Comparison of ENCODE assay signal across 8 mouse cellular contexts in the genomic region with DNA sequence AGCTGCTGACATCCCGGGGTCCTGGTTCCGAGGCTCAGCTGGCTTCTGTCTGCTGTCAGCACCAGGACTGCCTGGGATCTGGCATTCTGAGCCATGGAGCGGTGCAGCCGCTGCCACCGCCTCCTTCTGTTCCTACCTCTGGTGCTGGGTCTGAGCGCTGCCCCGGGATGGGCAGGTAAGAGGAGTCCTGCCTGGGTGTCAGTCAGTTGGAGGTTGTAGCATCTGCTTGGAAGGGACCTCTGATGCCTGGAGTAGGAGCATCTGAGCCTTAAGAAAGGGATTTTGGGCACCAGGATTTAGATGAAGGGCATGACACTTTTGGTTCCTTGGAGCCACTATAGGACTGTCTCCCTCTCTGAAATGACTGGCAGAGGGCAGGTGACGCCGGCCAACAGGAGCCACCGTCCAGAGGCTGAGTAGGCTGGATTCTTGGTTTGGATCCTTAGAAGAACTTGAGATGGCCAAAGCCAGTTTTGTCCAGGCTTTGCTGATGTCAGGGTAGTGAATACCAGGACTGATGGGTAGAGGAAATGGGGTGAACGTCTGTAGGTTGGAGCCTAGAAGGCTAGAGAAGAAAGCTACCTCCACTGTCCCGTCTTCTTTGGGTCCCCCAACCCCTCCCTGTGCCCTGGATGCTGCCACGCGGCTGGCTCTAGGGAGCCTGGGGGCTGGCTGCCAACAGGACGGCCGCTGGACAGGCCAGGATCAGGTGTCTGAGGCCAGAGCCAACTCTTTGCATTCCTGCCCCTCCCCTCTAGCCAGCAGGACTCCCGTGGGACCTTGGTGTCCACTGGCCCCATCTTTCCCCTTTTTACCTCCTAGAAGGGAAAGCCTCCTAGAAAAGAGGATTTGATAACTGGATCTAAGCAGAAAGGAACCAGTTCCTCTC. TPM values are rescaled to one million over a fixed set of nuclear protein-coding genes. Genes with fewer than 3 reads are reported as not detected.
A peak's percentile ranks its signal among the peaks of the same experiment; 100 is the strongest.
DNase-seq lines count a peak whose midpoint lies in the region; ATAC-seq and TF ChIP-seq lines count a peak whose summit lies in the region.

No protein-coding gene starts in this region.

- H3K36me3 ChIP-seq in embryonic facial prominence, embryonic 10.5 days (replicated peaks), result peaks cover 38% of the 10 kb centered on the region
- H3K36me3 ChIP-seq in heart, embryonic 13.5 days, result peaks cover 32% of the 10 kb centered on the region
- peaks cover 32% of the 10 kb centered on the region for H3K36me3 ChIP-seq in limb, embryonic 14.5 days (ENCODE audit: control insufficient read depth, insufficient read depth, low read length)

- H3K27ac ChIP-seq in embryonic facial prominence, embryonic 10.5 days (replicated peaks), result peak overlapping the region; percentile 32; the same call in 1 of the 2 replicates
- no peak overlapping the region for H3K27ac ChIP-seq in heart, embryonic 13.5 days (replicated peaks)
- peak overlapping the region; percentile 63 for H3K27ac ChIP-seq in limb, embryonic 14.5 days (replicated peaks; ENCODE audit: low read depth, low read length)

- H3K9me3 ChIP-seq in embryonic facial prominence, embryonic 10.5 days, result no peaks in the 10 kb centered on the region
- H3K9me3 ChIP-seq in heart, embryonic 13.5 days, result no peaks in the 10 kb centered on the region
- no peaks in the 10 kb centered on the region for H3K9me3 ChIP-seq in limb, embryonic 14.5 days (ENCODE audit: control insufficient read depth, low read length)

- peaks cover 47% of the 10 kb centered on the region for H3K27me3 ChIP-seq in embryonic facial prominence, embryonic 10.5 days (replicated peaks; ENCODE audit: low read depth, poor library complexity, severe bottlenecking)
- peaks cover 72% of the 10 kb centered on the region for H3K27me3 ChIP-seq in heart, embryonic 13.5 days (replicated peaks)
- H3K27me3 ChIP-seq in limb, embryonic 14.5 days (ENCODE audit: control insufficient read depth, insufficient read depth, low read length), result no peaks in the 10 kb centered on the region

- DNase-seq in embryo, embryonic 11 days, result peak; percentile 46
- DNase-seq in embryo, embryonic 10 days (ENCODE audit: low spot score), result no peak
- DNase-seq in 3134 (ENCODE audit: extremely low read depth, insufficient read length, low spot score), result peak; percentile 74
- DNase-seq in embryonic facial prominence, embryonic 10.5 days (ENCODE audit: low spot score), result peak; percentile 43
- DNase-seq in limb, embryonic 14.5 days (ENCODE audit: low spot score), result no peak
- no peak for DNase-seq in natural killer cell, adult 2 months (ENCODE audit: low spot score in 2 of 2)
- DNase-seq in right cerebral cortex, postnatal 36 days (ENCODE audit: low spot score in 2 of 2), result no peak

- TF ChIP-seq POLR2A in limb, embryonic 14.5 days (IDR thresholded peaks at IDR 0.05; ENCODE audit: borderline replicate concordance, extremely low read depth, insufficient read depth, insufficient read length), result 0 out of 2 replicates have a peak, but pooled peaks have one; percentile 44

- H3K4me1 ChIP-seq in embryonic facial prominence, embryonic 10.5 days, result peaks cover 44% of the 10 kb centered on the region
- peaks cover 32% of the 10 kb centered on the region for H3K4me1 ChIP-seq in heart, embryonic 13.5 days
- peaks cover 16% of the 10 kb centered on the region for H3K4me1 ChIP-seq in limb, embryonic 14.5 days (ENCODE audit: control insufficient read depth, insufficient read depth, low read length)

- 29% methylated on average over 17 of the region's 17 CpGs for WGBS in embryonic facial prominence, embryonic 10.5 days
- WGBS in heart, embryonic 13.5 days, result 27% methylated on average over 17 of the region's 17 CpGs
- 24% methylated on average over 17 of the region's 17 CpGs for WGBS in limb, embryonic 14.5 days

- H3K9ac ChIP-seq in heart, embryonic 13.5 days, result peak overlapping the region; percentile 68
- peak overlapping the region; percentile 56 for H3K9ac ChIP-seq in limb, embryonic 14.5 days (ENCODE audit: low read depth, low read length, severe bottlenecking)

- peak overlapping the region; percentile 64 for H3K4me2 ChIP-seq in heart, embryonic 13.5 days
- peak overlapping the region; percentile 47 for H3K4me2 ChIP-seq in limb, embryonic 14.5 days (replicated peaks; ENCODE audit: low read depth, low read length, severe bottlenecking)

- ATAC-seq in heart, embryonic 13.5 days (ENCODE audit: extremely low read depth, insufficient number of reproducible peaks, low FRiP score, low TSS enrichment), result no peak
- ATAC-seq in limb, embryonic 14.5 days (ENCODE audit: low FRiP score, low read depth), result 0 out of 2 replicates have a peak, but pooled peaks have one; percentile 1

- peak overlapping the region; percentile 46 for H3K4me3 ChIP-seq in embryonic facial prominence, embryonic 10.5 days
- H3K4me3 ChIP-seq in heart, embryonic 13.5 days, result peak overlapping the region; percentile 36
- H3K4me3 ChIP-seq in limb, embryonic 14.5 days (replicated peaks; ENCODE audit: low read length), result peak overlapping the region; percentile 41

RNA-seq across cellular contexts. Expression of gene Col11a2, which starts 0.6 kb away (rescaled TPM):
- 1.0 and 1.2 TPM in 2 replicates for polyA plus RNA-seq in embryonic facial prominence, embryonic 10.5 days (2016; fragmentation: Nextera tagmentation; extraction: Ambion mirVana)
- 0.34 and 0.64 TPM in 2 replicates for polyA plus RNA-seq in heart, embryonic 13.5 days (2015; fragmentation: Nextera tagmentation; extraction: Ambion mirVana)
- 201 and 242 TPM in 2 replicates for polyA plus RNA-seq in limb, embryonic 14.5 days (2012; rRNA removed)
- polyA plus RNA-seq in limb, embryonic 14.5 days (2014; fragmentation: Nextera tagmentation; extraction: Ambion mirVana), result 71.6 and 72.1 TPM in 2 replicates

RNA-seq across cellular contexts. Expression of gene Rxrb, which starts 8.2 kb away (rescaled TPM):
- polyA plus RNA-seq in embryonic facial prominence, embryonic 10.5 days (2016; fragmentation: Nextera tagmentation; extraction: Ambion mirVana), result 44.7 and 47.9 TPM in 2 replicates
- 28.5 and 32.4 TPM in 2 replicates for polyA plus RNA-seq in heart, embryonic 13.5 days (2015; fragmentation: Nextera tagmentation; extraction: Ambion mirVana)
- polyA plus RNA-seq in limb, embryonic 14.5 days (2012; rRNA removed), result 83.2 and 98.9 TPM in 2 replicates
- 29.2 and 33.6 TPM in 2 replicates for polyA plus RNA-seq in limb, embryonic 14.5 days (2014; fragmentation: Nextera tagmentation; extraction: Ambion mirVana)

RNA-seq across cellular contexts. Expression of gene Slc39a7, which starts 8.3 kb away (rescaled TPM):
- polyA plus RNA-seq in embryonic facial prominence, embryonic 10.5 days (2016; fragmentation: Nextera tagmentation; extraction: Ambion mirVana), result 167 and 177 TPM in 2 replicates
- 128 and 130 TPM in 2 replicates for polyA plus RNA-seq in heart, embryonic 13.5 days (2015; fragmentation: Nextera tagmentation; extraction: Ambion mirVana)
- polyA plus RNA-seq in limb, embryonic 14.5 days (2012; rRNA removed), result 197 and 283 TPM in 2 replicates
- 132 and 133 TPM in 2 replicates for polyA plus RNA-seq in limb, embryonic 14.5 days (2014; fragmentation: Nextera tagmentation; extraction: Ambion mirVana)

RNA-seq across cellular contexts. Expression of gene H2-Ke6, which starts 11.9 kb away (rescaled TPM):
- 41.4 and 44.8 TPM in 2 replicates for polyA plus RNA-seq in embryonic facial prominence, embryonic 10.5 days (2016; fragmentation: Nextera tagmentation; extraction: Ambion mirVana)
- 37.7 and 45.6 TPM in 2 replicates for polyA plus RNA-seq in heart, embryonic 13.5 days (2015; fragmentation: Nextera tagmentation; extraction: Ambion mirVana)
- 104 and 109 TPM in 2 replicates for polyA plus RNA-seq in limb, embryonic 14.5 days (2012; rRNA removed)
- 46.4 and 48.1 TPM in 2 replicates for polyA plus RNA-seq in limb, embryonic 14.5 days (2014; fragmentation: Nextera tagmentation; extraction: Ambion mirVana)

RNA-seq across cellular contexts. Expression of gene Ring1, which starts 15.3 kb away (rescaled TPM):
- polyA plus RNA-seq in embryonic facial prominence, embryonic 10.5 days (2016; fragmentation: Nextera tagmentation; extraction: Ambion mirVana), result 11.0 and 11.6 TPM in 2 replicates
- 10.4 and 14.9 TPM in 2 replicates for polyA plus RNA-seq in heart, embryonic 13.5 days (2015; fragmentation: Nextera tagmentation; extraction: Ambion mirVana)
- polyA plus RNA-seq in limb, embryonic 14.5 days (2012; rRNA removed), result 54.0 and 81.7 TPM in 2 replicates
- 7.0 and 8.4 TPM in 2 replicates for polyA plus RNA-seq in limb, embryonic 14.5 days (2014; fragmentation: Nextera tagmentation; extraction: Ambion mirVana)

Comparison
In these comparisons a context has a peak if more than half of its experiments do, and no peak if none do; other contexts are left out.
1. DNase-seq: peak in embryo, embryonic 11 days (single experiment), 3134 (single experiment) and embryonic facial prominence, embryonic 10.5 days (single experiment); none in embryo, embryonic 10 days (single experiment), limb, embryonic 14.5 days (single experiment), natural killer cell, adult 2 months (0 of 2) and right cerebral cortex, postnatal 36 days (0 of 2).
2. RNA of gene Col11a2, which starts 0.6 kb away (polyA plus RNA-seq): 71.6 to 242 TPM in limb, embryonic 14.5 days; 1.0 to 1.2 TPM in embryonic facial prominence, embryonic 10.5 days and 0.34 to 0.64 TPM in heart, embryonic 13.5 days; every median in the first group is over 10 times any median in the second.
3. Peak in every context shown above with its lines, with median percentiles within 50 percentile points of each other: H3K4me3 ChIP-seq.